Mouse (Mus musculus) left cerebral cortex, adult 9 months (tissue): ENCODE results near the gene Eno3.

Experiments used
- DNase-seq, 2 experiments: peaks; one replicate each; pipeline ENCODE4 v3.0.0; 2022; ENCODE audit warnings: low spot score in 2 of 2

Eno3 gene

GRCm38 (mm10) chr11:70656964-70657363 is at the start of gene Eno3:
TSS of gene Eno3 (plus strand) at chr11:70657202.
- no peak for DNase-seq

DNA sequence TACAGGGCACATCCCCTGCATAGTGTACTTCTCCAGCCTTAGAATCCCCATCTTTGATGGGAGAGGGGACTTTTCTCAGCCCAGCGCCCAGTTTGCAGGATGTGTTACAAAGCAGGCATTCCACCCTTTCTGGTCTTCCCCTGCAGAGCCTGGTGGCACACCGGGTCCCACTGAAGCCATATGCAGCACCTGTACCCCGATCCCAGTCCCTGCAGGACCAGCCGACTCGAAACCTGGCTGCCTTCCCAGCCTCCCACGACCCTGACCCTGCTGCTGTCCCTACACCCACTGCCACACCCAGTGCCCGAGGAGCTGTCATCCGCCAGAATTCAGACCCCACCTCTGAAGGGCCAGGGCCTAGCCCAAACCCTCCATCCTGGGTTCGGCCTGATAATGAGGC is 49.4 kb upstream of the Eno3 start:
- DNase-seq: no peak

- DNase-seq: no peak
Observed at GRCm38 (mm10) chr11:70608381-70609066, 48.5 kb upstream of the Eno3 start.

- no peak for DNase-seq
Observed at GRCm38 (mm10) chr11:70610752-70611151, 46.2 kb upstream of the Eno3 start.

GRCm38 (mm10) chr11:70612505-70612904 is 44.5 kb upstream of the Eno3 start:
- DNase-seq: no peak

- DNase-seq: peak in 1 of 2 experiments; percentile 32
Observed at GRCm38 (mm10) chr11:70615074-70615473, 41.9 kb upstream of the Eno3 start.

DNA sequence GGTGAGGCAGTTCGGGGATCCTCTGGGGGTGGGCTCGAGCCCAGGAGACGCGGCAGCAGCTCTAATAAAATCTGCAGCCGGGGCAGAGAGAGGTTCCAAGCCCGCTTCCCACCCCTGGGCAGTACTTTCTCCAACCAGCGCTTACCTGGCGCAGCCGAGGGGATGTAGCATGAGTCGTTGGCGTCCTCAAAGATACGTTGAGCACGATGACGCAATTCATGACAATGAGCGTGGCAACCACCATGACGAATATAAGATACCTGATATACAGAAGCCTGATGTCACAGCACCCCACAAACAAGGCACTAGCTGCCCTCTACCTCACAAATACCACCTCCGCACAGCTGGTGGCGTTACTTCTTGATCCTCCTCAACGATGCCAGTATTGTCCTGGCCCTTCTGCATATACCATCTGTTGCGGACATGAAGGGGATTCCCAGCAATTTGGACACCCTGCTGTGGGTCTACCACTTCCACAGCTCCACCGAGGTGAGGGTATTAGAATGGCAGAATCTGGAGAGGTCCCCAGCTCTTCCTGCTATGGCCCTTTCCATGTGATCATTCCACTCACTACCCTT is 41.4 kb upstream of the Eno3 start, which contains the start of gene 4930544D05Rik:
Gene 4930544D05Rik, plus strand, starts transcription at position 333 of the 578 bp plus-strand sequence.
- no peak for DNase-seq

- no peak for DNase-seq
Observed at GRCm38 (mm10) chr11:70619101-70619500, 37.9 kb upstream of the Eno3 start, which contains the start of gene Chrne. TSS of gene Chrne (minus strand) at chr11:70619216.

- no peak for DNase-seq
Observed at GRCm38 (mm10) chr11:70621972-70622814, 34.8 kb upstream of the Eno3 start.

GRCm38 (mm10) chr11:70623053-70623742 is 33.8 kb upstream of the Eno3 start:
- no peak for DNase-seq

- DNase-seq: no peak
Observed at GRCm38 (mm10) chr11:70625473-70625872, 31.5 kb upstream of the Eno3 start.

DNA sequence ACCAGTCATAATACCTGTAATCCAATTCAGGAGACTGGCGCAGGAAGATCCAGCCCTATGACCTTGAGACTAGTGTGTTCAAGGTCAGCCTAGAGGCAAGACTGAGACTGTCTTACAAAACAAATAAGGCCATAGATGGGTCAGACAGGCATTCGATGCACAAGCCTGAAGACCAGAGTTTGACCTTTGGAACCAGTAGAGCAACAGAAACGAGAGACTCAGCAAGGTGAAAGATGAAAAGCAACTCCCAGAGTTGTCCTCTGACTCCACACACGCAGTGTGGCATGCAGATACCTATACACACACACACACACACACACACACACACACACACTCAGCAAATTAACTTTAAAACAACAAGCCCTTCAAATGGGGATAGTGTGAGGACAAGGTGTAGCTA is 30.1 kb upstream of the Eno3 start:
- DNase-seq: no peak

- no peak for DNase-seq
Observed at GRCm38 (mm10) chr11:70628431-70628830, 28.6 kb upstream of the Eno3 start.

DNA sequence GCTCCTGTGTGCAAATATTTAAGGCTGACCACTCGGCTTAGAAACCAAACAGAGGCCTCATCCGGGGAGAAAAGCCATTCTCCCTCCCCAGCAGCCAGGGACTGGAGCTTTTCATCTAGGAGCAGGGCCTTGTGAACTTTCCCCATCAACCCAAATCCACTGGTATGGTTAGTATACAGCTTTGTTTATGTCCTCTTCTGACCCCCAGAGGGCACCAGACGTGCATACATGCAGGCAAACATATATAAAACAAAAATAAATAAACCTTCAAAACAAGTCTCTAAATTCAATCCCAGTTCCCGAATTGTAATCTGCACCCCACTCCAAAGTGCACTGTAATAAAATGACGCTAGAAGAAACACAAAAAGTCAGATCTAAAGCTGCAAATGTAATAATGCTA is 27.4 kb upstream of the Eno3 start:
- DNase-seq: no peak

DNA sequence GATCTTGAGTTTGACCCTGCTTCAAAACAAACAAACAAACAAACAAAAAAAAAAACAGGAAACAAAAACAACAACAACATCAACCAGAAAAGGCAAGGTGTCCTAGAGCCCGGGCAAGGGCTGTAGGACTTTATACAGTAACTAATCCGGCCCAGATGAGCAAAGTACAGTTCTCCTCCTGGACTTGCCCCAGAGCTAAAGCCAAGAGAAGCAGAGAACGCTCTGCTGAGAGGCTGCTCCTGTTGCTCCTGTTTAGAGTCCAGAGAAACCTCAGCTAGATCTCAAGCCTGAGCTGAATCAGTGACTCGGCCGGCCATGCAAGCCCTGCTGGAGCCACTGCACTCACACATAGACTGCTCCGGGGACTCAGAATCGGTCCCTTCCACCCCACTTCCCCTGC is 26.9 kb upstream of the Eno3 start:
- DNase-seq: no peak

DNA sequence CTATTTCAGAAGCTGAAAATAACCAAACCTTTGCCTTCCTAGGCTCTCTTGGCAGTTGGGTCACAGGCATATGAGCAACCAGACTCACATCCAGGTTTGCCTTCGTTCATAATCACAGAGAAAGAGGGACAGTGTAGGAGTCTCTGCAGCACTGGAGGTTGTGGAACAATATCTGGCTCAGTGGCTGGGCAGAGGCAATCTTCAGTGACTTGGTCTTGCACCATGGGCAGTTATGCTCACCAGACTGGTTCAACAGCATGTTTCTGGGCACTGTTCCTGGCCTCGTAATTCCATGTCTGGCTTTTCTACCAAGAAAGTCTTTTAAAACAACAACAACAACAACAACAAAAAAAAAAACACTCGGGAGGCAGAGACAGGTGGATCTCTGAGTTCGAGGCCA is 21.4 kb upstream of the Eno3 start:
- DNase-seq: no peak

DNA sequence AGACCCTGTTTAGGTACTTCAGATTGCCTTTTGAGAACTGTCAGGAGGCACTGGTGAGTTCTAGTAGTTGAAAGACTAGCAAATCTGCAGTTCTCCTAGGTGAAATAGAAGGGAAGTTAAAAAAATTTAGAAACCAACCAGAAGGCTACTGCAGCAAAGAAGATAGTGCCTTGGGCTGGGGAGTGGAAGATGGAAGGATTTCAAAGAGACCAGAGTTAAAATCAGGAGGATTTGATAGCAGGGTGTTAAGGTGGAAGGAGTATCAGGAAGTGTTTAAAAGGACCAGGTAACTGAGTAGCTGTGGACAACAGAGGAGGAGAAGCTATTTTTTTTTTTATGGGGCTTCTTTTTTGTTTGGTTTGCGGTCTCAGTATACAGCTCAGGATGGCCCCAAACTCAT is 19.2 kb upstream of the Eno3 start:
- DNase-seq: no peak

DNA sequence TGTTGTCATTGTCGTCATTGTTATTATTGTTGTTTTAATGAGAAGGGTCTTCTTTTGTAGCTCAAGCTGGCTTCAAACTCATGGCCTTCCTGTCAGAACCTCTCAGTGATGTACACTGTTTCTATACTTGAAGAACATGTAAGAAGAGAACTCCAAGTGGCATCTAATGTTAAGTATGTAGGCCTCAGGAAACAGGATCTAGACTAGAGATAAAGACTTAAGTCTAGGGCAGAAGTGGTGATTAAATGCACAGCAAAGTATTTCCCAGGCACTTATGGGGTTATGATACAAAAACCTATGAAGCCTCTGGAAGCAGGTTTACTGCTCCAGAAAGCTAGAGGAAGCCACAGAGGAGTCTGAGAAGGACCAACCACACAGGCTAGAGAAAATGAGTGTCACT is 18.7 kb upstream of the Eno3 start:
- DNase-seq: no peak

DNA sequence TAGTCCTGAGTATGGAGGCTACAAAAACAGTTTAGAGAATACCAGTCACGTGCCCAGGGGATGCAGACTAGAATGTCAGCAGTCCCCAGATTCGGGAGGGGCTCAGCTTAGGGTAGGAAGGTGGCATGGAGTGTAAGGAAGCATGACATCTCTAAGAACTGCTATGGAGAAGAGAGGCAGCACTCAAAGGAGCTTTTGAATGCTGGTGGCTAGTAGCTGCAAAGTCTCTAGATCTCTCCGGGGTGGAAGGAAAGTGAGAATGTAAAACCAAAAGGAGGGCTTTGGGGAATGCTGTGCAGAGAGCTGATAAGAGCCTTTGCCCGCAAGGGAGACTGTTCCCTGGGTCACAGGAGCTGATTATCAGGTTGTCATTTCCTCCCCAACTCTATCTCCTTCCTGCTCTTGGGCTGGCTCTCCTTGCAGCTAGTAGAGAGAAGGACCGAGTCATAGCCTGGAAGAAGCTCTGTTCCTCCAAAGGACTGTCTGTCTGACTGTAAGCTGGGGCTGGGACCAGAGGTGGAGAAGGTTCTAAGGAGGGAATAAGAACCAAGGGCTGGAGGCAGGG is 18.2 kb upstream of the Eno3 start, which contains the start of gene Gp1ba:
Gene Gp1ba, plus strand, starts transcription at position 409 of the 565 bp plus-strand sequence.
- no peak for DNase-seq

- no peak for DNase-seq
Observed at GRCm38 (mm10) chr11:70639976-70640375, 17.0 kb upstream of the Eno3 start.

GRCm38 (mm10) chr11:70641241-70641640 is 15.8 kb upstream of the Eno3 start:
- no peak for DNase-seq

DNA sequence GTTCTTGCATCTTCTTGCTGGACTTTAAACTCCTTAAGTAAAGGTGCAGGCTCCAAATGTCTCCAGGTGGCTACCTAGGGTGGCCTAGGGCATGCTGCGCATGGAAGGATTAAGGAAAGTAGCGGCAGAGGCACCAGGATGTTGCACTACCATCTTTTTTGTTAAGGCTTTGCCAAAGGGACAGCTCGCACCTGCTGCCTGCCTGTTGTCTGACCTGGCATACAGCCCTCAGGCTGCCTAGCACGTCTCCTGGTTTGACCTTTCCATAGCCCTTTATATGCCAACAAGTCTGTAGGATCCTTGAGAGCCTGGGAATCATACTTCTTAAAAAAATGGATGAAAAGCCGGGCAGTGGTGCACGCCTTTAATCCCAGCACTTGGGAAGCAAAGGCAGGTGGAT is 14.0 kb upstream of the Eno3 start:
- no peak for DNase-seq
